Mouse (Mus musculus) ES-E14 (cell line): ENCODE measurements around the gene Vps37c.

Source experiments
- HCFC1 ChIP-seq: IDR thresholded peaks from 2 replicates; pipeline ENCODE4 v1.6.1; 2012; ENCODE audit warnings: low read length, inconsistent platforms, borderline replicate concordance; ENCODE audit not compliant: insufficient read depth
- MAFK ChIP-seq: IDR thresholded peaks from 2 replicates; pipeline ENCODE4 v1.6.1; 2014; ENCODE audit warnings: mild to moderate bottlenecking, low read depth, low read length, inconsistent platforms; ENCODE audit not compliant: insufficient read depth
- ZNF384 ChIP-seq: IDR thresholded peaks from 2 replicates; pipeline ENCODE4 v1.6.1; 2012; ENCODE audit warnings: low read depth, low read length, inconsistent platforms

- TF ChIP-seq HCFC1 (peak; percentile 12; the same call in 1 of the 2 replicates), MAFK (no peak), ZNF384 (no peak)
These were observed at the start of gene Vps37c for GRCm38 (mm10) chr19:10688537-10689352.
